Mouse (Mus musculus) gastrocnemius, postnatal 14 days (tissue): ENCODE measurements around the gene Lrrc4b. TPM values are rescaled to one million over a fixed set of nuclear protein-coding genes. Genes with fewer than 3 reads are reported as not detected.
A peak's percentile ranks its signal among the peaks of the same experiment; 100 is the strongest.

Experiments used
- DNase-seq: peaks from one replicate; pipeline ENCODE4 v3.0.0; 2021; ENCODE audit warnings: mixed read lengths
- intact Hi-C: fragments of 180-260 bp; cut with DNase I; formaldehyde crosslinking; loops from one replicate; pipeline ENCODE4 v1.15.1; 2025; ENCODE audit warnings: low total_unique reads
- microRNA-seq, 2 experiments: library from miRNA; unstranded; fragments of <30 nt; microRNA quantifications; one replicate each; pipeline ENCODE4 v1.2.0; 2021
- total RNA-seq, 2 experiments: library from RNA; stranded (reverse); gene quantifications; 2 replicates each; pipeline ENCODE4 v1.2.3; 2021

Gene Lrrc4b
- total RNA-seq, 2 experiments from 2014 or later, result 0.51 to 1.3 TPM

DNA sequence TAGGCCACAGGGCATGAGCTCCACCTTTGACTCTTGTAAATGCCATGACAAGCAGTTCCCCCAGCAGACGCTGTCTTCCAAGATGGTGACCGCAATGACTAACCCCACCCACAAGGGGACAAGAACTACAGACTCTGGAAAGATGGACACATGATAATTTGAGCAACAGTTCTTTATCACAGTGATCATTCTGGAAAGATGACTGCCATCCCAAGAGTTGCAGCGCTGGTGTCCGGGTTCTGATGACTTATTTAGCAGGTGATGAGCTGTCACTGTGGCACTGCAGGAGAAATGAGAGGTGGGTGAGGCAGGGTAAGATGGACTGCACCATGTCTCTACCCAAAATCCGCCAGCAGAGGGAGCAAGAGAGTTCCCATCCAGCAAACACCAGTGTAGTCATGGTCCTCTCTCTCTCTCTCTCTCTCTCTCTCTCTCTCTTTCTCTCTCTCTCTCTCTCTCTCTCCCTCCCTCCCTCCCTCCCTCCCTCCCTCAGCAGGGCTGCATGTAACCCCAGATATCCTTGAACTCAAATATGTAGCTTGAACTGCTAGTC is 72.8 kb downstream of the Lrrc4b start:
- intact Hi-C loops, result loop anchor here (5.0 kb wide), 1 partner anchor 51 kb away; the partner anchor contains the start of gene Nr1h2
- DNase-seq, result peak; percentile 59

GRCm38 (mm10) chr7:44507491-44507890 is 78.7 kb downstream of the Lrrc4b start:
- no peak for DNase-seq
- intact Hi-C loops, result no loop called here

Small RNA genes within 50 kb of the gene (microRNA-seq; reads per million reads assigned to microRNA genes)
- gene Mir7052, result 0.64 to 1.0 reads per million in 2 experiments

Other genes starting within 250 kb of the Lrrc4b start
- not detected for gene Klk1b24, start 240.8 kb upstream of the Lrrc4b start, total RNA-seq
- gene Klk1b3, start 230.8 kb upstream of the Lrrc4b start, total RNA-seq, result not detected
- gene Klk1b4, start 221.6 kb upstream of the Lrrc4b start, total RNA-seq, result not detected
- not detected for gene Klk1b5, start 213.1 kb upstream of the Lrrc4b start, total RNA-seq
- under 1 TPM in 1 of 2 experiments, not detected in 1; 0.23 TPM for gene Klk1, start 203.7 kb upstream of the Lrrc4b start, total RNA-seq
- gene Gm36864, start 192.8 kb upstream of the Lrrc4b start, total RNA-seq, result not detected
- under 1 TPM; 0.21 to 0.33 TPM for gene 1700028J19Rik, start 182.3 kb upstream of the Lrrc4b start, total RNA-seq
- 10 to 100 TPM; 14.2 to 16.2 TPM for gene 2410002F23Rik, start 182.3 kb upstream of the Lrrc4b start, total RNA-seq
- not detected for gene Acp4, start 171.6 kb upstream of the Lrrc4b start, total RNA-seq
- not detected for gene Gm15517, start 167.6 kb upstream of the Lrrc4b start, total RNA-seq
- gene Clec11a, start 122.1 kb upstream of the Lrrc4b start, total RNA-seq, result 1 to 10 TPM; 4.2 to 5.6 TPM
- under 1 TPM; 0.73 to 0.80 TPM for gene Shank1, start 118.8 kb upstream of the Lrrc4b start, total RNA-seq
- under 1 TPM; 0.35 to 0.49 TPM for gene Syt3, start 44.9 kb upstream of the Lrrc4b start, total RNA-seq
- gene 1700008O03Rik, start 43.2 kb upstream of the Lrrc4b start, total RNA-seq, result not detected
- gene Aspdh, start 36.4 kb downstream of the Lrrc4b start, total RNA-seq, result not detected
- 10 to 100 TPM; 60.2 to 73.5 TPM for gene Josd2, start 39.0 kb downstream of the Lrrc4b start, total RNA-seq
- 10 to 100 TPM; 44.1 to 48.8 TPM for gene Emc10, start 67.5 kb downstream of the Lrrc4b start, total RNA-seq
- gene Fam71e1, start 67.6 kb downstream of the Lrrc4b start, total RNA-seq, result 1 to 10 TPM; 3.8 to 4.7 TPM
- 1,000 to 10,000 TPM; 3,999 to 4,490 TPM for gene Mybpc2, start 95.6 kb downstream of the Lrrc4b start, total RNA-seq
- under 1 TPM; 0.16 to 0.18 TPM for gene Spib, start 103.1 kb downstream of the Lrrc4b start, total RNA-seq
- 1 to 10 TPM; 7.0 to 7.8 TPM for gene Pold1, start 119.8 kb downstream of the Lrrc4b start, total RNA-seq
- 10 to 100 TPM; 28.0 to 28.2 TPM for gene Nr1h2, start 124.9 kb downstream of the Lrrc4b start, total RNA-seq
- not detected for gene Napsa, start 143.4 kb downstream of the Lrrc4b start, total RNA-seq
- gene Kcnc3, start 161.6 kb downstream of the Lrrc4b start, total RNA-seq, result 1 to 10 TPM; 2.9 to 3.1 TPM
- gene Myh14, start 241.8 kb downstream of the Lrrc4b start, total RNA-seq, result 10 to 100 TPM; 20.6 to 24.4 TPM